7 mouse cellular contexts compared by ENCODE assay signal in the genomic region with DNA sequence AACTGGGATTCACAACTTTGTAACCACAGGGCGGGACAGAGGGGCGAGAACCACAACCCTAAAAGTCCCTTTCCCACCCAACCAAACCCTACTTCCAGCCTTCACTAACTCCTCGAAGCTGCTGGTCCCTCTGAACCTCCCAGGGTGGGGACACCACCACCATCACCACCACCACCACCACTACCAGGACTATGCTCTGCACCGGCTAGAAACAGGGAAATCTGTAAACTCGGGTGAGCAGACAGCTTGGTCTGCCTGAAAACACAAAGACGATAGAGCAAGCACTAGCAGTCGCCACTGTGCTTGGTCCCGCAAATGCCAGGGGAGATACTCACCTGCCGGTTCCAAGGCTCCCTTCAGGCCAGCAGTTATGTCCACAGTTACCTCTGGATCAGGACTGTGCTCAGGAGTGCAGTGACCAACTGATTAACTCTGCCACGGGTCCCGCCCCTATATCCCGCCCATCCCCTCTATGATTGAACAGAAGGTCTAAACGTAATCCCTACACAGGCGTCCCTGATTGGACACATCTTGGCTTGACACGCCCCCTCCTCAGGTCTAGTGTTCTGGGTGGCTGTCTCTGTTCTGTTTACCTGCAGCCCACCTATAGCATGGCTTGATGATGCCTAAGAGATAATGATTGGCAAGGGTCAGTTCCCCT. TPM values are rescaled to one million over a fixed set of nuclear protein-coding genes. Genes with fewer than 3 reads are reported as not detected.
DNase-seq lines count a peak whose midpoint lies in the region; ATAC-seq lines count a peak whose summit lies in the region.

TSS of gene Tmsb15l (minus strand) at position 446 of the 661 bp plus-strand sequence.
TSS of gene Tmsb15b1 (minus strand) at position 451 of the 661 bp plus-strand sequence.

- H3K4me3 ChIP-seq in limb, embryonic 11.5 days (ENCODE audit: low read depth, low read length), result peak within 1 kb of the TSS; percentile 29
- H3K4me3 ChIP-seq in midbrain, embryonic 10.5 days, result peak within 1 kb of the TSS; percentile 53

- H3K4me2 ChIP-seq in limb, embryonic 11.5 days (ENCODE audit: low read depth, severe bottlenecking), result peak within 1 kb of the TSS; percentile 53

- WGBS in limb, embryonic 11.5 days, result 28% methylated on average over 15 of the region's 15 CpGs
- 34% methylated on average over 15 of the region's 15 CpGs for WGBS in midbrain, embryonic 10.5 days

- no peaks in the 10 kb centered on the region for H3K27me3 ChIP-seq in limb, embryonic 11.5 days (ENCODE audit: control insufficient read depth, insufficient read depth, low read length)
- H3K27me3 ChIP-seq in midbrain, embryonic 10.5 days (ENCODE audit: low read depth, poor library complexity, severe bottlenecking), result no peaks in the 10 kb centered on the region

- peak; percentile 61 to 65 for DNase-seq in adrenal gland, adult (ENCODE audit: inconsistent age in 2 of 2, low spot score in 1 of 2)
- peak; percentile 67 for DNase-seq in cerebellum, adult 9-10 months
- peak; percentile 72 for DNase-seq in limb, embryonic 11.5 days (ENCODE audit: low spot score)
- DNase-seq in midbrain, embryonic 10.5 days (ENCODE audit: low spot score), result peak; percentile 66
- peak; percentile 39 for DNase-seq in skeletal muscle tissue, adult 2 months (ENCODE audit: low read depth, low spot score)

- peak; percentile 100 for ATAC-seq in frontal cortex, adult (ENCODE audit: low TSS enrichment)
- ATAC-seq in inflammation-experienced regulatory T-cells, adult 6 months, result peak; percentile 96
- peak; percentile 100 for ATAC-seq in limb, embryonic 11.5 days (ENCODE audit: insufficient number of reproducible peaks, low FRiP score, low TSS enrichment, low read depth)

- H3K27ac ChIP-seq in limb, embryonic 11.5 days (replicated peaks; ENCODE audit: low read depth, low read length), result no peak within 1 kb of the TSS
- H3K27ac ChIP-seq in midbrain, embryonic 10.5 days (replicated peaks), result 0 out of 2 replicates have a peak within 1 kb of the TSS, but pooled peaks have one; percentile 42

- H3K4me1 ChIP-seq in limb, embryonic 11.5 days (ENCODE audit: control insufficient read depth, insufficient read depth, low read length), result no peaks in the 10 kb centered on the region
- peaks cover 4% of the 10 kb centered on the region for H3K4me1 ChIP-seq in midbrain, embryonic 10.5 days

- no peaks in the 10 kb centered on the region for H3K9me3 ChIP-seq in limb, embryonic 11.5 days (ENCODE audit: control insufficient read depth, low read length)
- no peaks in the 10 kb centered on the region for H3K9me3 ChIP-seq in midbrain, embryonic 10.5 days (replicated peaks)

- no peaks in the 10 kb centered on the region for H3K36me3 ChIP-seq in limb, embryonic 11.5 days (ENCODE audit: control insufficient read depth, insufficient read depth, low read length)
- no peaks in the 10 kb centered on the region for H3K36me3 ChIP-seq in midbrain, embryonic 10.5 days

- 0 out of 2 replicates have a peak within 1 kb of the TSS, but pooled peaks have one; percentile 30 for H3K9ac ChIP-seq in limb, embryonic 11.5 days (ENCODE audit: low read length)

RNA-seq across cellular contexts. Expression of gene Tmsb15l, which starts in this region (rescaled TPM):
- 10 to 100 TPM in 1 of 3 experiments, 1 to 10 TPM in 2; 1.1 to 16.5 (median 2.6) TPM for polyA plus RNA-seq in inflammation-experienced regulatory T-cells, adult 6 months (2017; shearing (Covaris generic))
- polyA plus RNA-seq in limb, embryonic 11.5 days (2014; fragmentation: Nextera tagmentation; extraction: Ambion mirVana), result 6.1 and 8.1 TPM in 2 replicates
- 4.6 and 5.4 TPM in 2 replicates for polyA plus RNA-seq in midbrain, embryonic 10.5 days (2016; fragmentation: Nextera tagmentation; extraction: Ambion mirVana)

RNA-seq across cellular contexts. Expression of gene Tmsb15b1, which starts in this region (rescaled TPM):
- polyA plus RNA-seq in inflammation-experienced regulatory T-cells, adult 6 months (2017; shearing (Covaris generic)), result 10 to 100 TPM; 22.3 to 36.5 (median 26.2) TPM
- polyA plus RNA-seq in limb, embryonic 11.5 days (2014; fragmentation: Nextera tagmentation; extraction: Ambion mirVana), result 21.1 and 24.1 TPM in 2 replicates
- 17.0 and 18.7 TPM in 2 replicates for polyA plus RNA-seq in midbrain, embryonic 10.5 days (2016; fragmentation: Nextera tagmentation; extraction: Ambion mirVana)
